Mouse (Mus musculus) myocyte (in vitro differentiated cells): ENCODE measurements around the gene Asb10.

Source experiments
- CEBPB ChIP-seq: IDR thresholded peaks from 2 replicates; pipeline ENCODE4 v1.6.1; 2011; ENCODE audit warnings: mild to moderate bottlenecking, moderate library complexity; ENCODE audit not compliant: poor library complexity, insufficient read depth, severe bottlenecking
- E2F4 ChIP-seq: IDR thresholded peaks from one replicate; pipeline ENCODE4 v1.6.1; 2011; ENCODE audit warnings: mild to moderate bottlenecking, control low read depth, moderate library complexity; ENCODE audit not compliant: insufficient read depth
- MAX ChIP-seq: IDR thresholded peaks from one replicate; pipeline ENCODE4 v1.6.1; 2011; ENCODE audit warnings: low read depth, mild to moderate bottlenecking, control low read depth
- POLR2A ChIP-seq: IDR thresholded peaks from one replicate; pipeline ENCODE4 v1.6.1; 2011; ENCODE audit warnings: low read depth, mild to moderate bottlenecking, control low read depth, moderate library complexity; ENCODE audit not compliant: insufficient read length
- POLR2AphosphoS2 ChIP-seq: IDR thresholded peaks from one replicate; pipeline ENCODE4 v1.6.1; 2011; ENCODE audit warnings: low read depth, control low read depth; ENCODE audit not compliant: insufficient read length
- REST ChIP-seq: IDR thresholded peaks from one replicate; pipeline ENCODE4 v1.6.1; 2011; ENCODE audit warnings: mild to moderate bottlenecking, control low read depth, moderate library complexity; ENCODE audit not compliant: insufficient read depth, insufficient read length
- USF1 ChIP-seq: IDR thresholded peaks from one replicate; pipeline ENCODE4 v1.6.1; 2011; ENCODE audit warnings: low read depth, mild to moderate bottlenecking, control low read depth, moderate library complexity

DNA sequence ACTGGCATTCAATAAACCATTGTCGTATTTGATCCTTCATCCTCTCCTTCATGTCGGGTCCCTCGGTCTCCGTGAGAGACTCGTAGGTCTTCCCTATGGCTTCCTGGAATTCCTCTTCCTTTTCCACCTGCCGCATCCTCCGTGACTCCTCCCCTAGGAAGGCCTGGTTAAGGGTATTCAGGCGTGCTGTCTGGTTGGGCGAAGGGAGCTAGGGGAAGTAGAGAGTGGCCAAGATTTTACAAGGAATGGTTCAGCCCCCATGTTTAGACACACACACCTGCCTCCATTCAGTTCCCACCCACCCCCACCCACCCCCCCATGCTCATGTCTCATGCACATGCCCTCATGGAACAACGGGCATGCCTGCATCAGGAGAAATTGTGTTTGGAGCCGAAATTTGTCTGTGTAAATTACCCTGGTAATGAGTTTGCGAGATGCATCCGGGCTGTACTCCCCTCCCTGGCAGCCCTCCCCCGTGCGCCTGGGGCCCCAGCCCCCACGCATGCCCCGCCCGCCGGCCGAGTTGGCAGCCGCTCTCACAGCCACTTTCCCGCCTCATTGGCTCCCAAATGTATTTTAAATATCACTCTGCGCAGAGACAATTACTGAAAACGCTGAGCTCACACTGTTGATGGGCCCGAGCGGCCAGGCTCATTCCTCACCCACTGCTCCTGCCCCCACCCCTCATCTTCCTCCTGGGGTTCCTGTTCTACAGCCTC is 10.0 kb upstream of the Asb10 start:
- TF ChIP-seq POLR2A: no peak
- TF ChIP-seq MAX: no peak
- TF ChIP-seq E2F4: no peak
- no peak for TF ChIP-seq USF1
- TF ChIP-seq POLR2AphosphoS2: no peak
- no peak for TF ChIP-seq CEBPB
- TF ChIP-seq REST: no peak
